Mouse (Mus musculus): ENCODE measurements at regions not wholly inside any gene's neighbourhood (a gene's known extent, or its start where the extent isn't known, plus 50 kb on each side); places are given as distances from the start of the nearest gene placed in this dataset.

- H3K4me1 ChIP-seq (ENCODE audit: control insufficient read depth, insufficient read depth, insufficient read length, low read length): no peaks in the 10 kb centered on the region
- WGBS: 65% methylated on average over 3 of the region's 3 CpGs
- H3K27ac ChIP-seq (ENCODE audit: insufficient read depth, low read depth, low read length): no peak overlapping the region
- no peak for TF ChIP-seq CTCF (IDR thresholded peaks at IDR 0.05; ENCODE audit: extremely low read depth, insufficient read length, insufficient replicate concordance, low read depth, low read length)
- no peak for TF ChIP-seq POLR2A (IDR thresholded peaks at IDR 0.05; ENCODE audit: low read depth, low read length)
- H3K4me3 ChIP-seq (ENCODE audit: low read depth, low read length): no peak overlapping the region
- no peaks in the 10 kb centered on the region for H3K27me3 ChIP-seq (ENCODE audit: control insufficient read depth, insufficient read depth, low read length)
- H3K36me3 ChIP-seq (ENCODE audit: control insufficient read depth, insufficient read depth, low read length): no peaks in the 10 kb centered on the region
These were observed 123.6 kb upstream of the Ngf start for GRCm38 (mm10) chr3:102346077-102346476.

GRCm38 (mm10) chr3:102345291-102345690 lies 124.4 kb upstream of the Ngf start:
- no peaks in the 10 kb centered on the region for H3K4me1 ChIP-seq (ENCODE audit: control insufficient read depth, insufficient read depth, insufficient read length, low read length)
- H3K36me3 ChIP-seq (ENCODE audit: control insufficient read depth, insufficient read depth, low read length): no peaks in the 10 kb centered on the region
- no peak overlapping the region for H3K27ac ChIP-seq (ENCODE audit: insufficient read depth, low read depth, low read length)
- H3K4me3 ChIP-seq (ENCODE audit: low read depth, low read length): no peak overlapping the region
- H3K27me3 ChIP-seq (ENCODE audit: control insufficient read depth, insufficient read depth, low read length): no peaks in the 10 kb centered on the region
- TF ChIP-seq CTCF (IDR thresholded peaks at IDR 0.05; ENCODE audit: extremely low read depth, insufficient read length, insufficient replicate concordance, low read depth, low read length) (no peak), POLR2A (IDR thresholded peaks at IDR 0.05; ENCODE audit: low read depth, low read length) (no peak)
- WGBS: 54% methylated on average over 5 of the region's 5 CpGs

- TF ChIP-seq CTCF (IDR thresholded peaks at IDR 0.05; ENCODE audit: extremely low read depth, insufficient read length, insufficient replicate concordance, low read depth, low read length) (no peak), POLR2A (IDR thresholded peaks at IDR 0.05; ENCODE audit: low read depth, low read length) (no peak)
- WGBS: 56% methylated on average over 5 of the region's 5 CpGs
These were observed 129.0 kb upstream of the Ngf start for GRCm38 (mm10) chr3:102340731-102341130.

GRCm38 (mm10) chr3:102337881-102338280 lies 131.8 kb upstream of the Ngf start:
- Histone ChIP-seq H3K36me3 (ENCODE audit: control insufficient read depth, insufficient read depth, low read length) (no peaks in the 10 kb centered on the region), H3K27ac (ENCODE audit: insufficient read depth, low read depth, low read length) (no peak overlapping the region), H3K4me3 (ENCODE audit: low read depth, low read length) (no peak overlapping the region), H3K27me3 (ENCODE audit: control insufficient read depth, insufficient read depth, low read length) (no peaks in the 10 kb centered on the region), H3K4me1 (ENCODE audit: control insufficient read depth, insufficient read depth, insufficient read length, low read length) (no peaks in the 10 kb centered on the region)
- no peak for TF ChIP-seq POLR2A (IDR thresholded peaks at IDR 0.05; ENCODE audit: low read depth, low read length)
- TF ChIP-seq CTCF (IDR thresholded peaks at IDR 0.05; ENCODE audit: extremely low read depth, insufficient read length, insufficient replicate concordance, low read depth, low read length): no peak
- 54% methylated on average over 8 of the region's 8 CpGs for WGBS

More at GRCm38 (mm10) chr3:102340731-102341130, 129.0 kb upstream of the Ngf start:
- H3K27me3 ChIP-seq (ENCODE audit: control insufficient read depth, insufficient read depth, low read length): no peaks in the 10 kb centered on the region
- H3K4me3 ChIP-seq (ENCODE audit: low read depth, low read length): no peak overlapping the region
- H3K36me3 ChIP-seq (ENCODE audit: control insufficient read depth, insufficient read depth, low read length): no peaks in the 10 kb centered on the region
- no peaks in the 10 kb centered on the region for H3K4me1 ChIP-seq (ENCODE audit: control insufficient read depth, insufficient read depth, insufficient read length, low read length)
- no peak overlapping the region for H3K27ac ChIP-seq (ENCODE audit: insufficient read depth, low read depth, low read length)

GRCm38 (mm10) chr3:102336184-102336583 lies 131.7 kb upstream of the Vangl1 start:
- TF ChIP-seq CTCF (IDR thresholded peaks at IDR 0.05; ENCODE audit: extremely low read depth, insufficient read length, insufficient replicate concordance, low read depth, low read length) (no peak), POLR2A (IDR thresholded peaks at IDR 0.05; ENCODE audit: low read depth, low read length) (no peak)
- H3K4me3 ChIP-seq (ENCODE audit: low read depth, low read length): no peak overlapping the region
- H3K36me3 ChIP-seq (ENCODE audit: control insufficient read depth, insufficient read depth, low read length): no peaks in the 10 kb centered on the region
- no peak overlapping the region for H3K27ac ChIP-seq (ENCODE audit: insufficient read depth, low read depth, low read length)
- WGBS: 57% methylated on average over 2 of the region's 2 CpGs
- H3K4me1 ChIP-seq (ENCODE audit: control insufficient read depth, insufficient read depth, insufficient read length, low read length): no peaks in the 10 kb centered on the region
- no peaks in the 10 kb centered on the region for H3K27me3 ChIP-seq (ENCODE audit: control insufficient read depth, insufficient read depth, low read length)

GRCm38 (mm10) chr3:102335146-102335545 lies 130.7 kb upstream of the Vangl1 start:
- H3K4me3 ChIP-seq (ENCODE audit: low read depth, low read length): no peak overlapping the region
- WGBS: 71% methylated on average over 3 of the region's 3 CpGs
- no peaks in the 10 kb centered on the region for H3K27me3 ChIP-seq (ENCODE audit: control insufficient read depth, insufficient read depth, low read length)
- H3K4me1 ChIP-seq (ENCODE audit: control insufficient read depth, insufficient read depth, insufficient read length, low read length): no peaks in the 10 kb centered on the region
- H3K27ac ChIP-seq (ENCODE audit: insufficient read depth, low read depth, low read length): no peak overlapping the region
- no peak for TF ChIP-seq POLR2A (IDR thresholded peaks at IDR 0.05; ENCODE audit: low read depth, low read length)
- TF ChIP-seq CTCF (IDR thresholded peaks at IDR 0.05; ENCODE audit: extremely low read depth, insufficient read length, insufficient replicate concordance, low read depth, low read length): peak; percentile 46; the same call in 1 of the 2 replicates
- H3K36me3 ChIP-seq (ENCODE audit: control insufficient read depth, insufficient read depth, low read length): no peaks in the 10 kb centered on the region

GRCm38 (mm10) chr3:102332221-102332620 lies 127.7 kb upstream of the Vangl1 start:
- H3K4me3 ChIP-seq (ENCODE audit: low read depth, low read length): no peak overlapping the region
- WGBS: 58% methylated on average over 3 of the region's 3 CpGs
- no peaks in the 10 kb centered on the region for H3K4me1 ChIP-seq (ENCODE audit: control insufficient read depth, insufficient read depth, insufficient read length, low read length)
- no peaks in the 10 kb centered on the region for H3K36me3 ChIP-seq (ENCODE audit: control insufficient read depth, insufficient read depth, low read length)
- TF ChIP-seq POLR2A (IDR thresholded peaks at IDR 0.05; ENCODE audit: low read depth, low read length) (no peak), CTCF (IDR thresholded peaks at IDR 0.05; ENCODE audit: extremely low read depth, insufficient read length, insufficient replicate concordance, low read depth, low read length) (no peak)
- no peaks in the 10 kb centered on the region for H3K27me3 ChIP-seq (ENCODE audit: control insufficient read depth, insufficient read depth, low read length)
- H3K27ac ChIP-seq (ENCODE audit: insufficient read depth, low read depth, low read length): no peak overlapping the region

GRCm38 (mm10) chr3:102319331-102319730 lies 114.8 kb upstream of the Vangl1 start:
- 85% methylated on average over 3 of the region's 3 CpGs for WGBS
- H3K27ac ChIP-seq (ENCODE audit: insufficient read depth, low read depth, low read length): no peak overlapping the region
- H3K4me3 ChIP-seq (ENCODE audit: low read depth, low read length): no peak overlapping the region
- H3K27me3 ChIP-seq (ENCODE audit: control insufficient read depth, insufficient read depth, low read length): no peaks in the 10 kb centered on the region
- TF ChIP-seq POLR2A (IDR thresholded peaks at IDR 0.05; ENCODE audit: low read depth, low read length) (no peak), CTCF (IDR thresholded peaks at IDR 0.05; ENCODE audit: extremely low read depth, insufficient read length, insufficient replicate concordance, low read depth, low read length) (no peak)
- H3K36me3 ChIP-seq (ENCODE audit: control insufficient read depth, insufficient read depth, low read length): no peaks in the 10 kb centered on the region
- no peaks in the 10 kb centered on the region for H3K4me1 ChIP-seq (ENCODE audit: control insufficient read depth, insufficient read depth, insufficient read length, low read length)
